Mouse (Mus musculus) liver, embryonic 15.5 days (tissue): ENCODE measurements around the gene Spc24. TPM values are rescaled to one million over a fixed set of nuclear protein-coding genes. Genes with fewer than 3 reads are reported as not detected.

Source experiments
- ATAC-seq: fragments of 200-750 bp; cut with Nextera tagmentation; 2 replicates; pipeline ENCODE4 v1.8.0; 2017; ENCODE audit warnings: moderate number of reproducible peaks, mild to moderate bottlenecking, moderate library complexity; ENCODE audit not compliant: insufficient read depth
- H3K27ac ChIP-seq: fragments of 300-500 bp; sonication (generic); replicated peaks from 2 replicates; pipeline ENCODE4 v1.5.1; 2015; ENCODE audit warnings: mild to moderate bottlenecking, inconsistent platforms
- H3K27me3 ChIP-seq: fragments of 300-500 bp; sonication (generic); 2 replicates; pipeline ENCODE4 v1.6.1; 2015; ENCODE audit warnings: mild to moderate bottlenecking, inconsistent platforms
- H3K36me3 ChIP-seq: fragments of 300-500 bp; sonication (generic); replicated peaks from 2 replicates; pipeline ENCODE4 v1.6.1; 2015; ENCODE audit warnings: moderate library complexity, mild to moderate bottlenecking, inconsistent platforms
- H3K4me1 ChIP-seq: fragments of 300-500 bp; sonication (generic); replicated peaks from 2 replicates; pipeline ENCODE4 v1.6.1; 2015; ENCODE audit warnings: inconsistent platforms
- H3K4me2 ChIP-seq: fragments of 300-500 bp; sonication (generic); 2 replicates; pipeline ENCODE4 v1.6.1; 2015; ENCODE audit warnings: moderate library complexity, mild to moderate bottlenecking, inconsistent platforms
- H3K4me3 ChIP-seq: fragments of 300-500 bp; sonication (generic); replicated peaks from 2 replicates; pipeline ENCODE4 v1.5.1; 2015; ENCODE audit warnings: mild to moderate bottlenecking, inconsistent platforms
- H3K9ac ChIP-seq: fragments of 300-500 bp; sonication (generic); 2 replicates; pipeline ENCODE4 v1.6.1; 2015; ENCODE audit warnings: moderate library complexity, mild to moderate bottlenecking, inconsistent platforms
- H3K9me3 ChIP-seq: fragments of 300-500 bp; sonication (generic); replicated peaks from 2 replicates; pipeline ENCODE4 v1.6.1; 2016; ENCODE audit warnings: inconsistent platforms
- WGBS: fragments of 180-500 bp; shearing (Covaris S2); methylation state at CpG from one replicate; pipeline ENCODE4 v1.1.7; 2015; ENCODE audit warnings: mixed read lengths; ENCODE audit not compliant: insufficient replicate concordance; 5-methylcytosine and 5-hydroxymethylcytosine counted together
- polyA plus RNA-seq: library from polyadenylated mRNA; unstranded; fragments of >200 nt; fragmentation: Nextera tagmentation; extraction: Ambion mirVana; gene quantifications from 2 replicates; pipeline ENCODE4 v1.2.1, GENCODE M21; 2015

Gene Spc24
- polyA plus RNA-seq, 1 experiment from 2014 or later: 82.2 TPM

DNA sequence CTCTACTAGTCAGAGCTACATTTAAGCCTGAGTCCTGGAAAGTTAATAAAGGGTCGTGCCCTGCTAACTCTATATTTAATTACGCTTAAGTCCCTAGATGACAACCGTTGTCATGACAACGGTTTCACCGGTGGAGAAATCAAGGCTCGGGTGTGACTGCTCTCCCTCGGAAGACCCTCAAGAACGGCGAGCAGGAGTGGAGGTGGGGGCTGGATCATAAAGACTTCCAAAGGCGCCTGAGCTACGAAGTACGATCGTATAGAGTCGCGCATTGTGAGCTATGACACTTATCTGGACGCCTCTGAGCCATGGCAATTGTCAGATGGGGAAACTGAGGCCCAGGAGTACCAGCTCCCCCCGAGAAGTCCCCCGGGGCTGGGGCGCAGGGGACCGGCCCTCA is 385 bp downstream of the Spc24 start:
- H3K27me3 ChIP-seq: no peaks in the 10 kb centered on the region
- peaks cover 47% of the 10 kb centered on the region for H3K4me1 ChIP-seq
- H3K9ac ChIP-seq: peak overlapping the region; percentile 92
- H3K4me2 ChIP-seq: peak overlapping the region; percentile 87
- peak overlapping the region; percentile 83 for H3K27ac ChIP-seq
- under 1% methylated on average over 20 of the region's 20 CpGs for WGBS
- H3K36me3 ChIP-seq: peaks cover 31% of the 10 kb centered on the region
- ATAC-seq: no peak
- H3K4me3 ChIP-seq: peak overlapping the region; percentile 96
- no peaks in the 10 kb centered on the region for H3K9me3 ChIP-seq

DNA sequence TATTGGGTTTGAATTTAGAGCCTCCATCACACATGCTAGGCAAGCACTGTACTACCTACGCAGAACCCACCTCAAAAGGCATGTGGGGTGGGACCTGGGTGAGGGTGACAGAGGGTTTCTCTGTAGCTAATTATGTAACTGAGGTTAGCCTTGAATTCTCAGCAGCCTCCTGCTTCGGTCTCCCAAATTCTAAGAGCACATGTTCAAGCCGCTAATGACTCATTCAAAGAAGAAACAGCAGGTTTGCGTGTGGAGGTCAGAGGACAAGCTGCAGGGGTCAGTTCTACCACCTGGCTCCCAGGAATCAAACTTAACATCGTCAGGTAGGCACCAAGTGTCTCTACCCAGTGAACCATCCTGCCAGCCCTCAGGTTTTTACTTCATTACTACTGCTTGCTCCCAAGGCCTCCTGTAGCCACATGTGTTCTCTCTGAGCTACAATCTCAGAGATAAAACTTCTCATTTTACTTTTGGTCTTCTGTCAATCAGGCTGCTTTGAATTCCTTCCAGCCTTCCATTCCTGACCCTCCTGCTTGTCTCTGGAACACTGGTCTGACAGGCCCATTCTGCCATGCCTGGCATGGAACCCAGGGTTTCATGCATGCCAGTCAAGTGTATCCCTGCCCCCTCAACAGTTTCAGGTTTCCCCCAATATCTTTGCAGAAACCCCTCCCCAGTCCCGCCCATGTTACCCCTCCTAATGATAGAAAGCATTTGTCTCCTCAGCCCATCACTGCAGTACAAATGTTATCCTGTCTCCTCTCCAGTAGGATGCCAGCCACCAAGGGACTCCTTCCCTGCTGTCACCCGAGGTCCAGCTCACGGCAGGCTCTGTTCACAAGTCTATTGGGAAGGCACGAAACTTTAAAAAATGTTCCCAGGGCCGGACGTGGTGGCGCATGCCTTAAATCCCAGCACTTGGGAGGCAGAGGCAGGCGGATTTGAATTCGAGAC is 1.2 kb downstream of the Spc24 start:
- peak overlapping the region; percentile 96 for H3K4me3 ChIP-seq

GRCm38 (mm10) chr9:21754516-21755321 is 5.4 kb downstream of the Spc24 start:
- no peak for ATAC-seq
- Histone ChIP-seq H3K27ac (no peak overlapping the region), H3K9me3 (no peaks in the 10 kb centered on the region), H3K36me3 (peaks cover 49% of the 10 kb centered on the region), H3K9ac (no peak overlapping the region), H3K4me2 (no peak overlapping the region), H3K4me3 (no peak overlapping the region), H3K27me3 (no peaks in the 10 kb centered on the region), H3K4me1 (peaks cover 28% of the 10 kb centered on the region)
- WGBS: 81% methylated on average over 13 of the region's 13 CpGs

More for the DNA sequence above, 1.2 kb downstream of the Spc24 start:
- Histone ChIP-seq H3K4me2 (peak overlapping the region; percentile 87), H3K36me3 (peaks cover 39% of the 10 kb centered on the region), H3K9me3 (no peaks in the 10 kb centered on the region), H3K27ac (peak overlapping the region; percentile 19; the same call in 1 of the 2 replicates), H3K9ac (peak overlapping the region; percentile 92), H3K27me3 (no peaks in the 10 kb centered on the region), H3K4me1 (peaks cover 47% of the 10 kb centered on the region)
- WGBS: 49% methylated on average over 14 of the region's 14 CpGs
- no peak for ATAC-seq

DNA sequence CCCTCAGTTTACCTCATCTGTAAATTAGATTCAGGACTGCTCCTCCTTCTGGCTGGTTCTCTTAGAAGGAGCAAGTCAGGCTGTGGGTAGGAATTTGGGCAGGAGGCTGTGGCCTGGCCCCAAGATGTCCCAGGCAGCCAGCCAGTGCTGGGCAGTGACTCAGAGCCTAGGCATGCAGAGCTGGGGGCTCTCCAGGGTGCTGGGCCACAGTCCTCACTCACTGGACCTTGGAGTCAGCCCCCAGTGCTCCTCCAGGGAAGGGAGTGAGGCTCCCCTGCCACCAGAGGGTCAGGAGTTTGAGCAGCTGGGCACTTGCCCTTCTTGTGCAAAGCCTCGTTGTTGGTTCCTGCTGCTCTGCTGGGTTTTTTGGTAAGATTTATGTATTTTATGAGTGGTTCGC is 6.1 kb downstream of the Spc24 start:
- no peak for ATAC-seq
- no peaks in the 10 kb centered on the region for H3K27me3 ChIP-seq
- H3K27ac ChIP-seq: no peak overlapping the region
- no peak overlapping the region for H3K4me3 ChIP-seq
- no peak overlapping the region for H3K4me2 ChIP-seq
- H3K36me3 ChIP-seq: peaks cover 57% of the 10 kb centered on the region
- WGBS: 64% methylated on average over 2 of the region's 2 CpGs
- H3K9me3 ChIP-seq: no peaks in the 10 kb centered on the region
- H3K4me1 ChIP-seq: peaks cover 22% of the 10 kb centered on the region
- no peak overlapping the region for H3K9ac ChIP-seq

- Histone ChIP-seq H3K27ac (peak overlapping the region; percentile 38; the same call in 1 of the 2 replicates), H3K4me3 (no peak overlapping the region), H3K9ac (no peak overlapping the region), H3K36me3 (peaks cover 66% of the 10 kb centered on the region), H3K9me3 (no peaks in the 10 kb centered on the region), H3K4me2 (no peak overlapping the region), H3K27me3 (no peaks in the 10 kb centered on the region), H3K4me1 (peaks cover 11% of the 10 kb centered on the region)
- ATAC-seq: no peak
- 62% methylated on average over 10 of the region's 10 CpGs for WGBS
Observed at GRCm38 (mm10) chr9:21752252-21752792, 7.8 kb downstream of the Spc24 start.

DNA sequence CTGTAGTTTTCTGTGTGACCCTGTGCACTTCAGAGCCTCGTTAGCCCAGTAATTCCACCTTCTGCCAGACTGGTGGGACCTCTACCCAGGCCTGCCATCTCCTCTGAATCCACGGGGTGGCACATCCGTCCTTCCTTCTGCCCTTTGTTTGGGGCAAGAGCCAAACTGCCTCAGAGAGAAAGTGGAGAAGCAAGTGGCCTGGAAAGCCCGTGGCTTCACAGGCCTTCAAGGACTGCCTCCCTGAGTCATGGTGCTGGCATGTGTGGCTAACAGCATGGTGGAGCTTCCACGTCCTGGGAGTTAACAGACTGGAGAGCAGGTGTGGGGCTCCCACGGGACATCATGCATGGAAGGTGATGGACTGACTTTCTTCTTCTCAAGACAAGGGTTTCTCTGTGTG is 8.8 kb downstream of the Spc24 start:
- Histone ChIP-seq H3K9ac (no peak overlapping the region), H3K27ac (no peak overlapping the region), H3K4me1 (peaks cover 10% of the 10 kb centered on the region; the same call in 1 of the 2 replicates), H3K9me3 (no peaks in the 10 kb centered on the region), H3K27me3 (no peaks in the 10 kb centered on the region), H3K4me2 (no peak overlapping the region), H3K4me3 (no peak overlapping the region), H3K36me3 (peaks cover 66% of the 10 kb centered on the region)
- ATAC-seq: no peak
- 53% methylated on average over 6 of the region's 6 CpGs for WGBS

DNA sequence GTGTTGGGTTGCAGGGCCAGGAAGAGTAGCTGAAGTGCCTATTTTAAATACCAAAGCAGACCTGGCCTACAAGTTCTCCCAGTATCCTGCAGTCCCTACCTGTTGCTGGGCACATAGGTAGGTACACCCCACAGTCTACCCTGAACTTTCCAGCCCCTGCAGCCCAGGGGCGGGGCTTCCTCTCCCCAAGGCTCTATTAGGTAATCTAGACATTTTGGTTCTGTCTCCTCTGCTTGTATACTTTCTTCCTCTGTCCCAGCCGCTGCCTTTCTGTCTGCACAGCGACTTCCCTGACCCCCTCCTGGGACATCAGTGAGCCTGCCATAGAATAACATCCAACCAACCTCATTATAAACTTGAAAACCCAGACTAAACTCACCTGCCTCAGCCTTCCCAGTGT is 9.7 kb downstream of the Spc24 start:
- no peak overlapping the region for H3K9ac ChIP-seq
- no peak overlapping the region for H3K4me3 ChIP-seq
- H3K4me1 ChIP-seq: 0 out of 2 replicates have a peak, but pooled peaks cover 6% of the 10 kb centered on the region
- H3K36me3 ChIP-seq: peaks cover 69% of the 10 kb centered on the region
- no peak overlapping the region for H3K4me2 ChIP-seq
- no peaks in the 10 kb centered on the region for H3K27me3 ChIP-seq
- WGBS: 57% methylated on average over 3 of the region's 3 CpGs
- no peak for ATAC-seq
- no peak overlapping the region for H3K27ac ChIP-seq
- no peaks in the 10 kb centered on the region for H3K9me3 ChIP-seq

- peaks cover 69% of the 10 kb centered on the region for H3K36me3 ChIP-seq
- no peak overlapping the region for H3K9ac ChIP-seq
- no peaks in the 10 kb centered on the region for H3K27me3 ChIP-seq
- H3K27ac ChIP-seq: no peak overlapping the region
- 75% methylated on average over 6 of the region's 6 CpGs for WGBS
- H3K9me3 ChIP-seq: no peaks in the 10 kb centered on the region
- no peak overlapping the region for H3K4me2 ChIP-seq
- no peak for ATAC-seq
- H3K4me1 ChIP-seq: 0 out of 2 replicates have a peak, but pooled peaks cover 6% of the 10 kb centered on the region
- H3K4me3 ChIP-seq: no peak overlapping the region
Observed at GRCm38 (mm10) chr9:21749382-21750118, 10.6 kb downstream of the Spc24 start.

DNA sequence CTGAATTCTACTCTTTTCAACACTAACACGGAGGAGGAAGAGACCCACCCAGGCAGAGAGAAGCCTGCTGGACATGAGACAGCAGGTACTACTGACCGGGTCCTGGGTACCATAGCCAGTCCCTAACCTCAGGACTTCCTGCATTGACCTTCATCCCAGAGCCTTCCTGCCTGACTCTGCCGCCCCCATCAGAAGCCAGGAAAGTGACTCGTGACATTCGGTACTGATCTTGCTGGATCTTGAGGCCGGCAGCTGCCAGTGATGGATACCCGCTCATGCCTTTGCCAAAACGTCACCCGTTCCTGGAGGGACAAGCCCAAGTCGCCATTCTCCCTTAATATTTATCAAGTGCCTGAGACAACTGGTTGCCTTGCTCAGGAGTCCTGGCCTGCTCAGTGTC is 11.6 kb downstream of the Spc24 start:
- no peak overlapping the region for H3K27ac ChIP-seq
- WGBS: 76% methylated on average over 10 of the region's 10 CpGs
- no peak for ATAC-seq
- H3K4me1 ChIP-seq: 0 out of 2 replicates have a peak, but pooled peaks cover 6% of the 10 kb centered on the region
- no peaks in the 10 kb centered on the region for H3K27me3 ChIP-seq
- H3K9me3 ChIP-seq: no peaks in the 10 kb centered on the region
- no peak overlapping the region for H3K4me2 ChIP-seq
- no peak overlapping the region for H3K4me3 ChIP-seq
- H3K9ac ChIP-seq: no peak overlapping the region
- peaks cover 71% of the 10 kb centered on the region for H3K36me3 ChIP-seq

GRCm38 (mm10) chr9:21748033-21748432 is 12.1 kb downstream of the Spc24 start:
- H3K4me1 ChIP-seq: 0 out of 2 replicates have a peak, but pooled peaks cover 6% of the 10 kb centered on the region
- H3K9me3 ChIP-seq: no peaks in the 10 kb centered on the region
- no peak overlapping the region for H3K4me3 ChIP-seq
- H3K9ac ChIP-seq: no peak overlapping the region
- no peak overlapping the region for H3K4me2 ChIP-seq
- 64% methylated on average over 7 of the region's 7 CpGs for WGBS
- H3K27ac ChIP-seq: no peak overlapping the region
- ATAC-seq: no peak
- H3K36me3 ChIP-seq: peaks cover 72% of the 10 kb centered on the region
- H3K27me3 ChIP-seq: no peaks in the 10 kb centered on the region
